Mouse (Mus musculus) neural tube, embryonic 11.5 days (tissue): Measurements from ENCODE around the gene Zfp51. TPM values are rescaled to one million over a fixed set of nuclear protein-coding genes. Genes with fewer than 3 reads are reported as not detected.

Source experiments
- ATAC-seq: fragments of 200-750 bp; cut with Nextera tagmentation; 2 replicates; pipeline ENCODE4 v1.8.0; 2017; ENCODE audit warnings: moderate number of reproducible peaks, mild to moderate bottlenecking, moderate TSS enrichment, moderate library complexity; ENCODE audit not compliant: insufficient read depth, low FRiP score, low TSS enrichment
- DNase-seq: peaks from one replicate; pipeline ENCODE4 v3.0.0-alpha.2; 2015; ENCODE audit warnings: low spot score
- H3K27ac ChIP-seq: fragments of 300-500 bp; sonication (generic); 2 replicates; pipeline ENCODE4 v1.5.1; 2014; ENCODE audit warnings: low read depth, mild to moderate bottlenecking, low read length
- H3K27me3 ChIP-seq: fragments of 300-500 bp; sonication (generic); 2 replicates; pipeline ENCODE4 v1.6.1; 2014; ENCODE audit warnings: mild to moderate bottlenecking, low read length, mixed read lengths; ENCODE audit not compliant: control insufficient read depth, insufficient read depth
- H3K36me3 ChIP-seq: fragments of 300-500 bp; sonication (generic); 2 replicates; pipeline ENCODE4 v1.6.1; 2014; ENCODE audit warnings: mild to moderate bottlenecking, low read length, moderate library complexity, mixed read lengths; ENCODE audit not compliant: control insufficient read depth, insufficient read depth
- H3K4me1 ChIP-seq: fragments of 300-500 bp; sonication (generic); 2 replicates; pipeline ENCODE4 v1.6.1; 2014; ENCODE audit warnings: low read length, mixed read lengths; ENCODE audit not compliant: control insufficient read depth, insufficient read depth
- H3K4me2 ChIP-seq: fragments of 300-500 bp; sonication (generic); 2 replicates; pipeline ENCODE4 v1.6.1; 2014; ENCODE audit warnings: low read depth, mild to moderate bottlenecking, moderate library complexity
- H3K4me3 ChIP-seq: fragments of 300-500 bp; sonication (generic); 2 replicates; pipeline ENCODE4 v1.5.1; 2014; ENCODE audit warnings: low read depth, low read length
- H3K9ac ChIP-seq: fragments of 300-500 bp; sonication (generic); 2 replicates; pipeline ENCODE4 v1.6.1; 2014; ENCODE audit warnings: mild to moderate bottlenecking, low read length
- H3K9me3 ChIP-seq: fragments of 300-500 bp; sonication (generic); 2 replicates; pipeline ENCODE4 v1.6.1; 2016; ENCODE audit warnings: low read length; ENCODE audit not compliant: control insufficient read depth
- WGBS: fragments of 180-500 bp; shearing (Covaris S2); extraction: QIAGEN DNeasy Blood & Tissue Kit; methylation state at CpG from one replicate; pipeline ENCODE4 v1.1.7; 2014; 5-methylcytosine and 5-hydroxymethylcytosine counted together
- polyA plus RNA-seq: library from polyadenylated mRNA; unstranded; fragments of >200 nt; fragmentation: Nextera tagmentation; extraction: Ambion mirVana; gene quantifications from 2 replicates; pipeline ENCODE4 v1.2.1, GENCODE M21; 2014

The Zfp51 gene
- polyA plus RNA-seq, 1 experiment from 2014 or later: 17.1 TPM

DNA sequence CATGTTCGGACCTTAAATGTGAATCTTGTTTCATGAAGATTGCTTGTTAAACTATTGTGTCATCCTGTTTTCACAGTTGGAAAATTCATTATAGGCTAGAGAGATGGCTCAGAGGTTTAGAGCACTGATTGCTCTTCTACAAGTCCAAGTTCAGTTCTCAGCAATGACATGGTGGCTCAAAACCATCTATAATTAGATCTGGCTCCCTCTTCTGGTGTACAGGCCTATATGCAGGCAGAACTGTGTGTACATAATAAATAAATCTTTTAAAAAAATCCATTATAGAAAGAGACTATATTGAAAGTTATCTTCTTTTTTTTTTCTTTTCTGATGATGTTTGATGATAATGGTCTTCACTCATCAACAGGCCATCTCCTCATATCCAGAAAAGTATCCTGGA, 54.4 kb downstream of the Zfp51 start:
- H3K9me3 ChIP-seq: no peaks in the 10 kb centered on the region
- no peak overlapping the region for H3K9ac ChIP-seq
- no peaks in the 10 kb centered on the region for H3K36me3 ChIP-seq
- DNase-seq (no peak), ATAC-seq (no peak)
- 96% methylated on average over 1 of the region's 1 CpGs for WGBS
- no peak overlapping the region for H3K4me3 ChIP-seq
- H3K4me2 ChIP-seq: no peak overlapping the region
- H3K4me1 ChIP-seq: no peaks in the 10 kb centered on the region
- no peaks in the 10 kb centered on the region for H3K27me3 ChIP-seq
- H3K27ac ChIP-seq: no peak overlapping the region

DNA sequence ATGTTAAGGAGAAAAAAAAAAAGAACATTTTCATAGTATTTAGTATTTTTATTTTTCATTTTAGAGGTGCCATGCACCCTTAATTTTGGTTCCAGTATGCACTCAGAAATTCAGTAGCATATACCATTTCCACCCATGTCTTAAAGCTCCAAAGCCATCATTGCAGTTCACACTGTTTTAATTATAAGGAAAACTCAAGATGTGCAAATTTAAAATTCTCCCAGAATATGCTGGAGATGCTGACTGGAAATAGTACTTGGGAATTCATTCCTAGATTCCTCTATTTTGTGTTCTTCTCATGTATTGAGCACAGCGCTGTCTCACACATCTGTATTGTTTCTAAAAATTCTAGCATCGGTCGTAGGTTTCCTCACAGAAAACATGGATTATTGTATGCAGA, 56.1 kb downstream of the Zfp51 start:
- Histone ChIP-seq H3K27ac (no peak overlapping the region), H3K4me3 (no peak overlapping the region), H3K36me3 (no peaks in the 10 kb centered on the region), H3K4me1 (no peaks in the 10 kb centered on the region), H3K27me3 (no peaks in the 10 kb centered on the region), H3K4me2 (no peak overlapping the region), H3K9ac (no peak overlapping the region), H3K9me3 (no peaks in the 10 kb centered on the region)
- DNase-seq (no peak), ATAC-seq (no peak)
- 94% methylated on average over 3 of the region's 3 CpGs for WGBS

DNA sequence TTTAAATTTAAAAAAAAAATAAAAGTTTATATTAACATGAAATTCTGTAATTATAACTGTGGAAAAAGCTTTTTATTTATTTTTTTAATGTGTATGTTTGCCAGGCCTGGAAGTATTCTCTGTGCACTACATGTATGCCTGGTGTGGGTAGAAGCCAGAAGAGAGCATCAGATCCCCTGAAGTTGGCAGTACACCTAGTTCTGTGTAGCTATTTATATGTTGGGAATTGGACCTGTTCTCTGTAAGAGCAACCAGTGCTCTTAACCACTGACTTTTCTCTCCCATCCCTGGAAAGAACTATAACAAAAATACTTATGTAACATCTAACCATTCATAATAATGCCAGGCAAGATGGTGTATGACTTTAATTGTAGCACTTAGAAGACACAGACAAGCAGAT, 59.6 kb downstream of the Zfp51 start:
- H3K27me3 ChIP-seq: no peaks in the 10 kb centered on the region
- no peak for ATAC-seq
- no peak overlapping the region for H3K4me2 ChIP-seq
- H3K9ac ChIP-seq: no peak overlapping the region
- DNase-seq: no peak
- H3K4me3 ChIP-seq: no peak overlapping the region
- H3K4me1 ChIP-seq: no peaks in the 10 kb centered on the region
- H3K27ac ChIP-seq: no peak overlapping the region
- H3K9me3 ChIP-seq: no peaks in the 10 kb centered on the region
- no peaks in the 10 kb centered on the region for H3K36me3 ChIP-seq

Other genes with a start within 250 kb of the Zfp51 start
- not detected in 2 replicates for gene Vmn1r234, start 224.3 kb upstream of the Zfp51 start, polyA plus RNA-seq
- gene Vmn1r235, start 194.0 kb upstream of the Zfp51 start, polyA plus RNA-seq: not detected in 2 replicates
- gene Vmn1r236, start 167.4 kb upstream of the Zfp51 start, polyA plus RNA-seq: not detected in 2 replicates
- not detected in 2 replicates for gene Vmn1r237, start 138.5 kb upstream of the Zfp51 start, polyA plus RNA-seq
- 3.8 TPM in 2 replicates for gene Zfp677, start 66.6 kb upstream of the Zfp51 start, polyA plus RNA-seq
- gene Zfp54, start 27.1 kb upstream of the Zfp51 start, polyA plus RNA-seq: 4.2 and 4.4 TPM in 2 replicates
- 8.7 and 10.1 TPM in 2 replicates for gene Zfp53, start 38.6 kb downstream of the Zfp51 start, polyA plus RNA-seq
- 1.3 and 1.5 TPM in 2 replicates for gene Zfp52, start 85.2 kb downstream of the Zfp51 start, polyA plus RNA-seq
- 19.7 and 20.4 TPM in 2 replicates for gene Zfp948, start 116.6 kb downstream of the Zfp51 start, polyA plus RNA-seq
- 7.2 and 10.5 TPM in 2 replicates for gene Zfp983, start 200.2 kb downstream of the Zfp51 start, polyA plus RNA-seq
- gene Gm10226, start 241.5 kb downstream of the Zfp51 start, polyA plus RNA-seq: 16.5 and 19.5 TPM in 2 replicates